Mouse (Mus musculus) fibroblast of lung, adult 2 months (primary cell): ENCODE results near the gene Hivep3.

Experiments used
- DNase-seq: peaks from one replicate; pipeline ENCODE4 v3.0.0-alpha.2; 2011; ENCODE audit warnings: low read depth

The Hivep3 gene

GRCm38 (mm10) chr4:119816620-119817356 is 83.2 kb downstream of the Hivep3 start:
- DNase-seq, result no peak

DNA sequence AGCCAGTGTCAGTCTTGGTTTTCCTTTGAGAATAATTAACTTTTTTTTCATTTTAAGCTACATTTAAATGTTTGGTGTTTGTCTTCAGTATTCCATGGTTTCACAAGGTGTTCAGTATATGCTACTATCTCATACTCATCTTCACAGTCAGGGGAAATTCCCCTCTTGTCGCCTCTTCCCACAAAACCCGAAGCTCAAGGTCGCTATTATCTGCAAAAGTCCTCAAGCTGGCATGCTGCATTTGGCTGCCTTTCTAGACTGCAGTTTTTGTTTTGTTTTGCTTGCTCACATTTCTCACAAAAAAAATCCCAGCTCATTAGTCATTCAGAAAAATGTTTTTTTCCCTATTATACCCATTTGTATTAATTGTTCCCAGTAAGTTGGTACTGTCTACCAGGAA is 92.4 kb downstream of the Hivep3 start:
- DNase-seq, result no peak

DNA sequence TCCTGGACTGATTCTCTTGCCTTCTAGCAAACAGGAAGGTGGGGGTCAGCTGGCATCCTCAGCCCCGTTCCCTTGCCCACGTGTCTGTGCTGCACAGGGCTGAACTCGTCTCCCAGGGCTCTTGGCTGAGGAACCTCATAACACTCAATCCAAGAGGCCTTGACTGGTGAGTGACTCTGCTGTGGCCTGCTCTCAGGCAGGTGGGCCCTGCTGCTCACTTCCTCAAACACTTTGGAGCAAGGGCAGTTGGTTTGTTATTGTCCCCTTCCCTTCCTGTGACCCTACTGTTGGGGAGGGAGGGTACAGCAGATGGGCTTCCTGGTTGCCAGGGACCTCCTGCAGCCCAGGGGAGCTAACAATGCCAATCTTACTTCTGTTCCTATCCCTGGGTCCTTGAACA is 94.8 kb downstream of the Hivep3 start:
- DNase-seq, result no peak

DNA sequence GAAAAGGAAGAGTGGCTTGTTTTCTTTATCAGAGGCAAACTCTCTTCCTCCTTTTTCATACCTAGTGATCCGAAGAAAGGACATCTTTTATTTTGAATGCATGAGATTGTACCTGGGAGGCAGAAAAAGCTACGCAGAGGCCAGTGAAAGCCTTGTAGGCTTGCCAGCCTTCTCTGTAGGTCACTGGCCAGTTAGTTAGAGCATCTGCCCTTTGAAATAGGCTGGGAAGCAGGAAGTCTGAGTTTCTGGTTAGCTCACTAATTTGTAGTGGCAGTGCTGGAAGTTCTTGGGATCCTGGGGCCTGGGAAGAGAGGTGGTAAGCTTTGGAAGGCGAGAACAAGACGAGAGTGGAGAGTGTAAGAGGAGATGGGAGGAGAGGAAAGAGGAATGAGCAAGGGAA is 95.4 kb downstream of the Hivep3 start:
- DNase-seq, result no peak

GRCm38 (mm10) chr4:119833333-119833732 is 99.7 kb downstream of the Hivep3 start:
- no peak for DNase-seq

DNA sequence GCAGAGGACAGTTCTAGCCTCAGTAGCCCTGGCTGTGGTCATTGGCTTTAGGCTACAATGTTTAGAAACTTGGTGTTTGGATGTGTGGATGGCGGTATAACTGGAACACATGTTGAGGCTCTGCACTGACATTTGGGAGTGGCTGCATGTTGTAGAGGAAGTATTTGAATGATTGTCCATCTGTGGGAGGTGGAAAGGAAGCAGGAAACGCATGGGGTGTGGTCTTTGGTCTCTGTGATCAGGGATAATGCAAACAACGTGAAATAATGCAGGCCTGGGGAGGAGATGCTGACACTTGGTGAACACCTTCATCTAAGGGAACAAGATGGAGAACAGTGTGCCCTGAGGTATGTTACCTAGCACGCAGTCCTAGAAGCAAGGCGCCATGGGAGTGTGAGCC is 100.3 kb downstream of the Hivep3 start:
- DNase-seq, result no peak

GRCm38 (mm10) chr4:119836181-119836580 is 102.6 kb downstream of the Hivep3 start:
- no peak for DNase-seq

DNA sequence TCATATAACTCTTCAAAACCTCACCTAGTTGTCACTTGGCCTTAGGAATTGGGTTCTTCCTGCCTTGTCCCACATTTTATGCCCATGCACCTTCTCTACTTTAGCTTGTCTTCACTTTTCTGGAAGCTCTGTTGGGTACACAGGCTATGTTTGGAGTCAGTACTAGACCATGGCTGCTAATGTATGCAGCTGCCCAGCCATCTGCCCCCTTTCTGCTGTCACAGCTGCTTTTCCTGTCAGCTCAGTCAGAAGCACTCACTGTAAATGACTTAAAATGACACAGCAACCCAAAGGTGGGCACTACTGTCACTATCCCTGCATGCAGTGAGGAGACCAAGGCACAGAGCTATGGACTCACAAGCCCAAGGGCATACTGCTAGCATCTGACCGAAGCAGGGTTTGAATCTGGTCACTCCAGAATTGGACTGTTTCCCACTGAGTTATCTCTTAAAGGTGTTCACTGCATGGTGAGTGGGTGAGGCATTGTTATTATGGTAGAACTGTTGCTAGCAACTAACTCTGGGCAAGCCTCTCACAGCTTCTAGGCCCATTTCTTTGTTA is 104.0 kb downstream of the Hivep3 start:
- DNase-seq, result no peak

DNA sequence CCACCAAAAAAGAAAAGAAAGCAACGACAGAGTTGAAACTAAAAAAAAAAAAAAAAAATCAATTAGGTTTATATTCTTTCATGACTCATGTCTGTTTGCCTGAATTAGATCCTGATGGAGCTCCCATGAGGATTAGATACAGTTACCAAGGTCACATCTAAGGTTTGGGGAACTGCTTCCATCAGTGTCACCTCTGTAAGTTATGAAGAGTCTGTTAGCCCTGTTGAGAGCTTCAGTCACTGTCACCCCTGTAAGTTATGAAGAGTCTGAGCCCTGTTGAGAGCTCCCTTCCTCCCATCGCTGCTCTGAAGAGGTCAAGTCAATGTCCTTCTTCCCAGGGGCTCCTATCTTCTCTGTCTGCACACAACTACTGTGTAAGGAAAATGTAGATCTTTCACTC is 104.7 kb downstream of the Hivep3 start:
- no peak for DNase-seq

GRCm38 (mm10) chr4:119843294-119843693 is 109.7 kb downstream of the Hivep3 start:
- DNase-seq, result no peak

DNA sequence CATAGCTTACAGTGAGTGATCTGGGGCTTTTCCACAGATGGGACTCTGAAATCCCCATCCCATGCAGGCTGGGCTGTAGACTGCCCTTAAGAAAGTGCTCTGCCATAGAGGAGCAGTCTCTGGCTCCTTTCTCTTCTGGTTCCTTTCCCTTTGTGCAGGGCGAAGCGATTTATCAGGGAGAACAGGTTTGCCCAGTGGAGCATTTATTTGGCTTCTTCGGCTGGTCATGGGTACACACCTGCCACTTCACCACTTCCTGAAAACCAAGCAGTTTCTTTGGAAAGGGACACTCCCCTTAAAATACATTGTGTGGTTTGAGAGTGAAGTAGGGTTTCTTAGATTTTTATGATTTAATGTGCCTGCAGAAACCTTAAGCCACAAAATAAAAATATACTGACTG is 110.7 kb downstream of the Hivep3 start:
- no peak for DNase-seq

GRCm38 (mm10) chr4:119845596-119846161 is 112.1 kb downstream of the Hivep3 start:
- no peak for DNase-seq

- no peak for DNase-seq
Measured at GRCm38 (mm10) chr4:119852483-119852882, 118.9 kb downstream of the Hivep3 start.

DNA sequence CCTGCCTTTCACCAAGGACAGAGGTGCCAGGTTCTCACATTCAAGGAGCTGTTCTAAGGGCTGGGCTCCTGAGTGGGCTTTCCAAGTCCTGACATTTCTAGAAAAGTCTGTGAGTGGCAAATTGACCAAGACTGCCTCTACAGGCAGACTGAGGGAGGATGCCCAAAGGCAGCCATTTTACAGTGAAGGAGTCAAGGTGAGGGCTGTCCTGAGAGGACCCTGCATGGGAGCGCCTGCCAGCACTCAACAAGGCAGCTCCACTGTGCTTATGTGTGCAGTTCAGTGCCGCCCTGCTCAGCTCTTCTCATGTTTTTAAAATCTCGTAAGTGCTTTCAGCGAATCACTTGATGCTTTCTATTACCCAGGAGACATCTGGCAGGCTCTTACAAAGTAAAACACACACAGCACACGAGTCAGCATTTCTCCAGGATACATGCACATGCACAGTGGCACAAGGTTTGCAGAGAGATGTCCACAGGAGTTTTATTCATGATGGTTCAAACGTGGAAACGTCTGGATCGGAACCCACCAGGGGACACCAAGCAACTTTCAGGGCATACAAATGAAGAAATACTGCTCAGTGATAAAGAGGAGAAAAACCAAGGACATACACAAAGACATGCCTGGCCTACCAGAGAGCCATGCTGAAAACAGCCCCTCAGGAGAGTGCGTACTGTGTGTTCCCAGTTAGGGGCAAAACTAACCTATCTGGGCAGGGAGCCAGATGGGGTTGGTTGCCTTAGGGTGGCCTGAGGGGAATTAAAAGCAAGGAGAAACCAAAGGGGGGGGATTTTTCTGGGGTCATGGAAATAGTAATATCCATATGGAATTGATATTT is 120.9 kb downstream of the Hivep3 start:
- no peak for DNase-seq

GRCm38 (mm10) chr4:119859454-119859853 is 125.9 kb downstream of the Hivep3 start:
- DNase-seq, result no peak

DNA sequence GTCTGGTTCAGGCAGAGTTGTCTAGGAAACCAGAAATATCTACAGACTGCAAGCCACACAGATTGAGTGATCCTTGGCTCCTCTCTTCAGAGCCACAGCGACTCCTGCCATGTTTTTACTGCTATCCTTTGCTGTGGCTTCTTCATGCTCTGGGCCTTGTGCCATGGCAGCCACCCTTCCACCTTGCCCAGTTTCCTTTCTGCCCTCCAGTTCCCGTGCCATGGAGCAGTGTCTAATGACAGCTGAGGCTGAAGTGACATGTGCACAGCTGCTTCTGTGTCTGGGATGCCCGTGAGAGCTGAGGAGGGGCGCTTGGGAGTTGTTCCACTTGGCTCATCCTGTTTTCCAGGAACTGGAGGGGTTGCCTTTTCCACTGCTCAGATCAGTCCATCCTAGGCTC is 127.4 kb downstream of the Hivep3 start:
- no peak for DNase-seq

DNA sequence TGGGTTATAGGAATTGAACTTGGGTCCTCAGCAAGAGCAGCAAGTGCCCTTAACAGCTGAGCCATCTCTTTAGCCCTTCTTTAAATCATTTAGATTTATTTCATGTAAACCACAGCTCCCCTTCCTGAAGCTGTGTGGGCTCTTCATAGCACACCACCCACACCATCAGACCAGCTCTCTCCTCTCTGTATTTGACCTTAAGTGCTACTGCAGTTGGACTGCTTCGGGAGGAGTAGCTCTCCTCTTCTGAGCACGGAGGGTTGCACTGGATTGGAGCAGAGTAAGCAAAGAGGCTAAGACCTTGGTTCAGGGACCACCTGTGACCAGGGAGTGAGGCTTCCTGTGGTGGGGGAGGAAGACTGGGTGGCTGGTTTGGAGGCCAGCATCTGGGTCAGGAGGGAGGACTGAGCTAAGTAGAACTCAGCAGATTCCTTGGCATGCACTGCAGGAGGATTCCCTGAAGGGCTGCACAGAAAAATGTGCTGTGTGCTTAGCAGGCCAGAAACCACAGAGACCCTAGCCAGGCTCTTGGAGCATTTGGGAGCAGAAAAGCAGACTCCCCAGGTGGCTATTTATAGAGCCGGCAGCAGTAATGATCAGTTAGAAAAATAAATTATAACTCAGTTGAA is 132.4 kb downstream of the Hivep3 start:
- DNase-seq, result peak; percentile 44

GRCm38 (mm10) chr4:119867132-119867531 is 133.5 kb downstream of the Hivep3 start:
- DNase-seq, result no peak

GRCm38 (mm10) chr4:119870411-119870810 is 136.8 kb downstream of the Hivep3 start:
- peak; percentile 90 for DNase-seq

GRCm38 (mm10) chr4:119871441-119871840 is 137.9 kb downstream of the Hivep3 start:
- no peak for DNase-seq

DNA sequence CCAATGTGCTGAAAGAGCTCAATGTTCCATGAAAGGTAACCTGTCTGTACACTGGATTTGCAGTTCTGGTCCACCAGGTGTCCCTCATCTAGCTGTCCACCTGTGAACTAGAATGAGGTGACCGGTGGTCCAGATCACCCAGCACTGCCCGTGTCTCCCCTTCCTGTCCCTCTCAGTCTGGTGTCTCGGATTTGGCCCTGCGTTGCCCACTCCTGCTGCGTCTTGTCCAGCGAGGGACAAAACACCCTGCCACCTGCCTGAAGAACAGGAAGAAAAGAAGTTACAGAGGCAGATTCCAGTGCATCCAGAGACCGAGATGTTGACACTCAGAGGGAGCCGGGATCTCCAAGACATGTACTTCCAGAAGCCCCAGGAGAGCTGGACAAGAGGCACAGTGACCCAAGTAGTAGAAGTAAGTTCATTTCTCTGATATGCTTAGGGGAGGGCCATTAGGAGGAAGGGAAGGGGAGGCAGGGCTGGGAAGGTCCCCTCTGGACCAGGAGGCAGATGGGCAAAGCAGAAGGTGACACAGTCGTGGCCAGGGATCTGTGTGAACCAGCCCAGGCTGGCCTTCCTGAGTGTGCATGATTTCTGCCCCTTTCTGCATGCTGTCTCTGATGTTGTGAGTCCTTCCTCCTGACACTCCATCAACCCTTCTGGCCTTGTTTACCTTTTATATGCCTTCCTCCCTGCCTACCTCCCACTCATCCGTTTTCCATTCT is 138.4 kb downstream of the Hivep3 start:
- DNase-seq, result no peak

DNA sequence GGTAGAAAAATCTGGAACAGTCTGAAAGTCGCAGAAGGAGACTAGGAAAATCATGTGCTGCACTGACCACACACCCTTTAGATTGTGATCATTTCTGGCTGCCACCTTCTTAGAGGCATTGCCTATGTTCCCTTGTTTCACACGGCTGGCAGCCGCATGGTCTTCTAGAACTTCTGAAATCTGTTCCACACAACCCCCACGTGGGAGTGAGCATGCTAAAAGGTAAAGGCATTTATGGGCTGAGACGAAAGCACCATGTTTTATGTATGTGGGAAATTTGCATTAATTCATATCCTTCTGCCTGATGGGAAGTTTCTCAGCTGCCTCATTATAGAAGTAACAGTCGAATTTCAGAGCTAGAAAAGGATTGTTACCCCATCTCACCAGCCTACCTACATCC is 140.4 kb downstream of the Hivep3 start:
- no peak for DNase-seq
